Mouse (Mus musculus): ENCODE data around the gene Vmn1r111. TPM values are rescaled to one million over a fixed set of nuclear protein-coding genes. Genes with fewer than 3 reads are reported as not detected.

The Vmn1r111 gene
- polyA plus RNA-seq (2012; rRNA removed; ENCODE audit: low replicate concordance) = not detected in 2 replicates

DNA sequence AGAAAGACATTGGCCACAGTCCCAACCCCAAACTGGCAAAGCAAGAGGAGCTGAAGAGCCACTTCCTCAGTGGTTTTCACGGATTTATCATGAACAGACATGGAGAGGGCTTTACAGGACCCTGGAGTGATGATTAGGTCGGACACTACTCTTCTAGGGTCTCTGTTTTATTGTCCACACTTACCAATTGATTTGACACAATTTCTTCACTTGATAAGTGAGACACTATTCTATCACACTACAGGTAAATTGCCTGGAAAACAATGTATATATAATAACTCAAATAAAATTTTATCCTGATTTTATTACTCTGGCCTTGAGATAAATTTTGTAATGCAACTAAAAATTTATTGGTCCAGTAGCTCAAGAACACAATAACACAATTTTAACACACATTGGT, at the start of gene Vmn1r111:
Vmn1r111 (minus strand) TSS at position 101 of the 400 bp plus-strand sequence.

DNA sequence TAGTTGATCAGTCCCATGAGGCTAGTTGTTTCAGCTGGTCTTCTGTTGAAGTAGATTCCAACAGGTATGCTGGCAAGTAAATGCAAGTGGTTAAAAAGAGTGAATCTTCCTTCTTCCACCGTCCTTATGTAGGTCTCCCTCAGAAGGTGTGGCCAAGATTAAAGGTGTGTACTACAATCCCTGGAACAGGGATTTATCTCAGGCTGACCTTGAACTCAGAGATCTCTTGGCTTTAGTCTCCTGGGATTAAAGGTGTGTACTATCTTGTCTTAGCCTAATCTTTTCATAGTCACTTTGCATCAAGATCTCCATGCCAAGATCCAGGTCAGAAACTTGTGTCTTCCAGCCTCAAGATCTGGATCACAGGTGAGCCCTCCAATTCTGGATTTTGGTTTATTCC, 27.5 kb upstream of the Vmn1r111 start, which contains the start of gene Gm10668:
Gm10668 (minus strand) TSS at position 101 of the 400 bp plus-strand sequence.

DNA sequence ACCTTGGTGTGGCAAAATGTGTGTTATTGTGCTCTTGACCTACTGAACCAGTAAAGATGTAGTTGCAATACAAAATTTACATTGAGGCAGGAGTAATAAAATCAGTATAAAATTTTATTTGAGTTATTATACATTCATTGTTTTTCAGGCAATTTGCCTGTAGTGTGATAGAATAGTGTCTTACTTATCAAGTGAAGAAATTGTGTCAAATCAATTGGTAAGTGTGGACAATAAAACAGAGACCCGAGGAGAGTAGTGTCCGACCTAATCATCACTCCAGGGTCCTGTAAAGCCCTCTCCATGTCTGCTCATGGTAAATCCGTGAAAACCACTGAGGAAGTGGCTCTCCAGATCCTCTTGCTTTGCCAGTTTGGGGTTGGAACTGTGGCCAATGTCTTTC, 34.4 kb downstream of the Vmn1r111 start, which contains the start of gene Vmn1r107:
Vmn1r107 (plus strand) TSS at position 301 of the 400 bp plus-strand sequence.

Other genes with a start within 250 kb of the Vmn1r111 start
- not detected in 2 replicates for gene Gm10670, start 228.3 kb downstream of the Vmn1r111 start, polyA plus RNA-seq (2012; rRNA removed; ENCODE audit: low replicate concordance)
- gene Vmn1r103, start 192.7 kb downstream of the Vmn1r111 start, polyA plus RNA-seq (2012; rRNA removed; ENCODE audit: low replicate concordance) = not detected in 2 replicates
- not detected in 2 replicates for gene Vmn1r104, start 169.4 kb downstream of the Vmn1r111 start, polyA plus RNA-seq (2012; rRNA removed; ENCODE audit: low replicate concordance)
- gene Gm5726, start 157.5 kb downstream of the Vmn1r111 start, polyA plus RNA-seq (2012; rRNA removed; ENCODE audit: low replicate concordance) = not detected in 2 replicates
- gene Gm4141, start 127.0 kb downstream of the Vmn1r111 start, polyA plus RNA-seq (2012; rRNA removed; ENCODE audit: low replicate concordance) = not detected in 2 replicates
- not detected in 2 replicates for gene Gm4513, start 104.2 kb downstream of the Vmn1r111 start, polyA plus RNA-seq (2012; rRNA removed; ENCODE audit: low replicate concordance)
- not detected in 2 replicates for gene Vmn1r107, start 34.3 kb downstream of the Vmn1r111 start, polyA plus RNA-seq (2012; rRNA removed; ENCODE audit: low replicate concordance)
- gene Gm10668, start 27.4 kb upstream of the Vmn1r111 start, polyA plus RNA-seq (2012; rRNA removed; ENCODE audit: low replicate concordance) = not detected in 2 replicates
- gene Vmn1r112, start 68.0 kb upstream of the Vmn1r111 start, polyA plus RNA-seq (2012; rRNA removed; ENCODE audit: low replicate concordance) = not detected in 2 replicates
- not detected in 2 replicates for gene Vmn1r113, start 84.1 kb upstream of the Vmn1r111 start, polyA plus RNA-seq (2012; rRNA removed; ENCODE audit: low replicate concordance)
- gene Vmn1r114, start 109.0 kb upstream of the Vmn1r111 start, polyA plus RNA-seq (2012; rRNA removed; ENCODE audit: low replicate concordance) = not detected in 2 replicates
- gene Vmn1r115, start 141.8 kb upstream of the Vmn1r111 start, polyA plus RNA-seq (2012; rRNA removed; ENCODE audit: low replicate concordance) = not detected in 2 replicates
- not detected in 2 replicates for gene Vmn1r116, start 169.0 kb upstream of the Vmn1r111 start, polyA plus RNA-seq (2012; rRNA removed; ENCODE audit: low replicate concordance)
- gene Vmn1r117, start 180.9 kb upstream of the Vmn1r111 start, polyA plus RNA-seq (2012; rRNA removed; ENCODE audit: low replicate concordance) = not detected in 2 replicates
- gene Vmn1r118, start 209.1 kb upstream of the Vmn1r111 start, polyA plus RNA-seq (2012; rRNA removed; ENCODE audit: low replicate concordance) = not detected in 2 replicates

Data from mammary gland, adult 2 months (tissue).